Comparison of ENCODE assay signal across 21 mouse cellular contexts in genomic region chr11:102279595-102279994, GRCm38 (mm10). TPM values are rescaled to one million over a fixed set of nuclear protein-coding genes. Genes with fewer than 3 reads are reported as not detected.
"Had no signal": no experiment of that assay in that cellular context is flagged by ENCODE, and none has a peak within 500 bp of the region (broad histone marks: within the 10 kb centered on the region; RNA-seq: fewer than 3 reads in every experiment).

No protein-coding gene starts in this region.

- H3K4me3 ChIP-seq: midbrain, embryonic 10.5 days; midbrain, embryonic 12.5 days; myocyte; neural tube, embryonic 13.5 days; neural tube, embryonic 15.5 days; stomach, embryonic 15.5 days had no signal

- H3K9ac ChIP-seq: lung, embryonic 14.5 days; midbrain, embryonic 12.5 days; neural tube, embryonic 13.5 days; neural tube, embryonic 15.5 days; stomach, embryonic 15.5 days had no signal

- ATAC-seq: midbrain, embryonic 16.5 days had no signal

- H3K9me3 ChIP-seq: midbrain, embryonic 10.5 days; midbrain, embryonic 12.5 days; neural tube, embryonic 13.5 days; neural tube, embryonic 15.5 days; stomach, embryonic 15.5 days had no signal

- H3K4me2 ChIP-seq: lung, embryonic 14.5 days; midbrain, embryonic 12.5 days; neural tube, embryonic 13.5 days; neural tube, embryonic 15.5 days; stomach, embryonic 15.5 days had no signal

- H3K27ac ChIP-seq: midbrain, embryonic 10.5 days; midbrain, embryonic 12.5 days; neural tube, embryonic 13.5 days; neural tube, embryonic 15.5 days; stomach, embryonic 15.5 days; stomach, postnatal 0 days had no signal

- H3K36me3 ChIP-seq: midbrain, embryonic 10.5 days; midbrain, embryonic 12.5 days; neural tube, embryonic 13.5 days; neural tube, embryonic 15.5 days; stomach, embryonic 15.5 days had no signal

- H3K27me3 ChIP-seq: stomach, embryonic 15.5 days had no signal

- DNase-seq: lung, adult 18-20 months; lung, embryonic 14.5 days; lung, postnatal 10 days; lung, postnatal 4 days; midbrain, embryonic 14.5 days; retina, postnatal 1 day; right cerebral cortex, adult 18-20 months; right cerebral cortex, postnatal 25 days; right cerebral cortex, postnatal 4 days; thymus, adult 2 months; thymus, postnatal 25 days; thymus, postnatal 4 days had no signal

RNA-seq across cellular contexts. Expression of gene Asb16, which starts 11.1 kb away (rescaled TPM):
- polyA plus RNA-seq: midbrain, embryonic 12.5 days; neural tube, embryonic 11.5 days; neural tube, embryonic 13.5 days; stomach, embryonic 15.5 days had no signal
